Mouse (Mus musculus) brain, adult 10 weeks (tissue): ENCODE results near the gene Tuba1c. TPM values are rescaled to one million over a fixed set of nuclear protein-coding genes. Genes with fewer than 3 reads are reported as not detected.

Experiments
- polyA plus RNA-seq: library from polyadenylated mRNA; stranded (reverse); fragments of 350-450 nt; fragmentation: Illumina TruSeq; extraction: RNeasy Lipid Tissue Mini Kit (QIAGEN cat#74804); gene quantifications from one replicate; pipeline ENCODE4 v1.2.3, GENCODE M21; 2015; ENCODE audit warnings: low read depth, low replicate concordance

The Tuba1c gene
- 5.4 TPM for polyA plus RNA-seq

GRCm38 (mm10) chr15:99029619-99030584 lies at the start of gene Tuba1c:
TSS of gene Tuba1c (plus strand) at chr15:99029891.

GRCm38 (mm10) chr15:99055040-99055439 lies 25.3 kb downstream of the Tuba1c start, which contains the start of gene Prph:
TSS of gene Prph (plus strand) at chr15:99055174.

GRCm38 (mm10) chr15:99074019-99074599 lies 44.4 kb downstream of the Tuba1c start, which contains the start of gene Troap:
TSS of gene Troap (plus strand) at chr15:99074575.

GRCm38 (mm10) chr15:99087253-99088075 lies 57.8 kb downstream of the Tuba1c start, which contains the start of gene C1ql4:
TSS of gene C1ql4 (minus strand) at chr15:99087817.

Other genes starting within 250 kb of the Tuba1c start
- 0.18 TPM for gene Wnt1, start 240.0 kb upstream of the Tuba1c start, polyA plus RNA-seq
- 553 TPM for gene Ddn, start 220.4 kb upstream of the Tuba1c start, polyA plus RNA-seq
- 80.7 TPM for gene Prkag1, start 198.4 kb upstream of the Tuba1c start, polyA plus RNA-seq
- 21.3 TPM for gene Kmt2d, start 158.7 kb upstream of the Tuba1c start, polyA plus RNA-seq
- 15.3 TPM for gene Rhebl1, start 135.4 kb upstream of the Tuba1c start, polyA plus RNA-seq
- 0.10 TPM for gene Dhh, start 131.4 kb upstream of the Tuba1c start, polyA plus RNA-seq
- gene Lmbr1l, start 111.7 kb upstream of the Tuba1c start, polyA plus RNA-seq: 12.2 TPM
- 1,224 TPM for gene Tuba1b, start 95.3 kb upstream of the Tuba1c start, polyA plus RNA-seq
- gene Gm49450, start 76.3 kb upstream of the Tuba1c start, polyA plus RNA-seq: not detected
- 2,104 TPM for gene Tuba1a, start 76.2 kb upstream of the Tuba1c start, polyA plus RNA-seq
- 4.0 TPM for gene Prph, start 25.3 kb downstream of the Tuba1c start, polyA plus RNA-seq
- gene Troap, start 44.7 kb downstream of the Tuba1c start, polyA plus RNA-seq: not detected
- 1.6 TPM for gene C1ql4, start 57.9 kb downstream of the Tuba1c start, polyA plus RNA-seq
- 0.30 TPM for gene Dnajc22, start 63.3 kb downstream of the Tuba1c start, polyA plus RNA-seq
- 23.8 TPM for gene Spats2, start 96.0 kb downstream of the Tuba1c start, polyA plus RNA-seq
- gene Kcnh3, start 195.0 kb downstream of the Tuba1c start, polyA plus RNA-seq: 71.3 TPM
- 84.0 TPM for gene Mcrs1, start 222.1 kb downstream of the Tuba1c start, polyA plus RNA-seq